Mouse (Mus musculus): ENCODE data around the gene Igsf21.

DNA sequence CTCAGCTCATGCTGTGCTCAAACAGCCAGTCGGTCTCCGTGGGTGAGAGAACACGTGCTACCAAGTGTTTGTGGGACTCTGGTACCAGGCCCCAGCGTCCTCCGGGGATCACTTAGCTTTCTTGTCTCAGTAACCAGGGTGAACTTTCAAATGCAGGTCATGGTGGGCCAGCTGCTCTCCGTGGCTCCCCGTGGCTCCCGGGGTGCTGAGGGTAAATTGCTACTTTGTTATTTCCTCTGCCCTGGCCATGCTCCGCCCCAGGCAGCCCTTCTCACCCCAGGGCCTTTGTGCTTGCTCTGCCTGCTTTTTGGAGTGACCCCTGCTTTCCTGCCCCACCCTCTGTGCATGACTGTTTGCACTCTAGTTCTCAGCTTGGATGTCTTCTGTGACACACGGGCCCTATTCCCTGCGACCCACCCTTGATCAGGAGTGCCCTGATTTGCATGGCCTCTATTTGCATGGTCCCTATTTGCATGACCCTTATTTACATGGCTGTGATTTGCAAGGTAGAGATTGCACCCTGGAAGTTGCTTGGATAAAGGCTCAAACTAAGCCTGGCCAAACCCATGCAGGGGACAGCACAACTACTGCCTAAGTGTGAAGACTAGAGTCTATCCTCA, 143.9 kb downstream of the Igsf21 start:
- TF ChIP-seq CTCF (IDR thresholded peaks at IDR 0.05; ENCODE audit: low read depth, low read length) (no peak), POLR2A (IDR thresholded peaks at IDR 0.05; ENCODE audit: extremely low read depth, insufficient read depth, low read length) (no peak)
